Mouse (Mus musculus): ENCODE results near the gene Rfx7.

- TF ChIP-seq CTCF (IDR thresholded peaks at IDR 0.05; ENCODE audit: extremely low read depth, insufficient read depth, insufficient read length, insufficient replicate concordance) (no peak), POLR2A (IDR thresholded peaks at IDR 0.05; ENCODE audit: low read depth, low read length) (no peak)
These were observed 19.6 kb upstream of the Rfx7 start for GRCm38 (mm10) chr9:72512229-72512981.
